Mouse (Mus musculus): ENCODE measurements around the gene Setd7. TPM values are rescaled to one million over a fixed set of nuclear protein-coding genes. Genes with fewer than 3 reads are reported as not detected.

Setd7 gene
- 2.6 and 2.7 TPM in 2 replicates for polyA plus RNA-seq (2015; fragmentation: Nextera tagmentation; extraction: Ambion mirVana)

DNA sequence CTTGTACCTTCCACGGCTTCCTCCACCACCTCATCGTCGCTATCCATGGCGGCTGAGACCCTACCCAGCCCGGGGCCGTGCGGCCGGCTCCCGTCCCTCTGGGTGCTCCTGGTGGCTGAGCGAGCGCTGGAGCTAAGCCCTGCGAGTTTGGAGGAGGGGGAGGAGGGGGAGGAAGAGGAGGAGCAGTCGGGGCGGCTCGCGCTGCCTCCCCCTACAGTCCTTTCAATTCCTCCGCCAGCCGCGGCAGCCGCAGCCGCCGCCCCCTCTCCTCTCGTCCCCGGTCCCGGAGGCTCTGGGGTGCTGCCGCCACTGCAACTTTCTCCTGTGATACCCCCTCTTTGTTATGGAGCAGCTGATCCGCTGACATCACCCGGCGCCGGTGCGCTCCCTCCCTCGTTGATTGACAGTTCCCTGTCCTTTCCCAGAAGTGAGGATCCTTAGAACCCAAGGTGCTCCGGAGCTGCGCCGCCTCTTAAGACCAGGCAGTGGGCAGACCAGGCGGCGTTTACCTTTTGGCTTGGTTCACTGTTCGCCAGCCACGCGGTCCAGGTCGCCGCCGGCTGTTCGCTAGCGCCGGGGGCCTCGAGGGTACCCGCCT lies at the start of gene Setd7:
Gene Setd7 (minus strand): TSS at position 369 of the 598 bp plus-strand sequence.
- ATAC-seq = peak; percentile 90
- H3K4me3 ChIP-seq (ENCODE audit: low read depth, low read length) = peak within 1 kb of the TSS; percentile 77
- peak within 1 kb of the TSS; percentile 90 for H3K9ac ChIP-seq (ENCODE audit: low read depth, low read length)
- WGBS = 1% methylated on average over 40 of the region's 48 CpGs
- no peaks in the 10 kb centered on the region for H3K27me3 ChIP-seq (ENCODE audit: control insufficient read depth, insufficient read depth, low read depth, low read length)
- H3K36me3 ChIP-seq (ENCODE audit: control insufficient read depth, insufficient read depth, low read length) = no peaks in the 10 kb centered on the region
- peak within 1 kb of the TSS; percentile 94 for H3K4me2 ChIP-seq (ENCODE audit: low read length)
- peaks cover 18% of the 10 kb centered on the region for H3K4me1 ChIP-seq (ENCODE audit: control insufficient read depth, insufficient read depth, low read length)
- H3K9me3 ChIP-seq (replicated peaks; ENCODE audit: control insufficient read depth, low read length, poor library complexity, severe bottlenecking) = no peaks in the 10 kb centered on the region
- peak within 1 kb of the TSS; percentile 93 for H3K27ac ChIP-seq (ENCODE audit: low read length)

DNA sequence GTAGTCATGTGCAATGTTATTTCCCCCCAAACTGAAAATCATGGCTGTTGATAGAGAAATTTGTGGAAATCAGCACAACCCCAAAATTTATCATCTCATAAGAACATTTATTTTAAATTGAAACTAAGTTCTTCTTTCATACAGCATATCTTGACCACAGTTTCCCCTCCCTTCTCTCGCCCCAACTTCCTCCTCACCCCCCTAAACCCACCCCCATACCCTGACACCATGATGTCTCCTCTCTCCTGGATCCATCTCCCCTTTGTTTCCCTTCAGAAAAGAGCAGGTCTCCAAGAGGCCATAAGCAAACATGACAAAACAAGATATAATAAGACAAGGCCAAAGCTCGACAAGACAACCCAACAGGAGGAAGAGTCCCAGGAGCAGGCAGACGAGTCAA lies 43.8 kb upstream of the Setd7 start:
- H3K4me1 ChIP-seq (ENCODE audit: control insufficient read depth, insufficient read depth, low read length) = no peaks in the 10 kb centered on the region
- no peak overlapping the region for H3K4me2 ChIP-seq (ENCODE audit: low read length)
- H3K9me3 ChIP-seq (replicated peaks; ENCODE audit: control insufficient read depth, low read length, poor library complexity, severe bottlenecking) = no peaks in the 10 kb centered on the region
- no peak overlapping the region for H3K4me3 ChIP-seq (ENCODE audit: low read depth, low read length)
- WGBS = 83% methylated on average over 3 of the region's 3 CpGs
- ATAC-seq = no peak
- no peaks in the 10 kb centered on the region for H3K36me3 ChIP-seq (ENCODE audit: control insufficient read depth, insufficient read depth, low read length)
- no peak overlapping the region for H3K9ac ChIP-seq (ENCODE audit: low read depth, low read length)
- no peaks in the 10 kb centered on the region for H3K27me3 ChIP-seq (ENCODE audit: control insufficient read depth, insufficient read depth, low read depth, low read length)
- H3K27ac ChIP-seq (ENCODE audit: low read length) = no peak overlapping the region

- no peaks in the 10 kb centered on the region for H3K27me3 ChIP-seq (ENCODE audit: control insufficient read depth, insufficient read depth, low read depth, low read length)
- H3K27ac ChIP-seq (ENCODE audit: low read length) = no peak overlapping the region
- H3K9ac ChIP-seq (ENCODE audit: low read depth, low read length) = no peak overlapping the region
- peak; percentile 66; the same call in 1 of the 2 replicates for ATAC-seq
- H3K4me1 ChIP-seq (ENCODE audit: control insufficient read depth, insufficient read depth, low read length) = no peaks in the 10 kb centered on the region
- H3K4me3 ChIP-seq (ENCODE audit: low read depth, low read length) = no peak overlapping the region
- H3K4me2 ChIP-seq (ENCODE audit: low read length) = peak overlapping the region; percentile 21; the same call in 1 of the 2 replicates
- WGBS = 62% methylated on average over 15 of the region's 15 CpGs
- H3K36me3 ChIP-seq (ENCODE audit: control insufficient read depth, insufficient read depth, low read length) = no peaks in the 10 kb centered on the region
- H3K9me3 ChIP-seq (replicated peaks; ENCODE audit: control insufficient read depth, low read length, poor library complexity, severe bottlenecking) = no peaks in the 10 kb centered on the region
Observed at GRCm38 (mm10) chr3:51603705-51604291, 43.1 kb upstream of the Setd7 start.

- H3K9me3 ChIP-seq (replicated peaks; ENCODE audit: control insufficient read depth, low read length, poor library complexity, severe bottlenecking) = no peaks in the 10 kb centered on the region
- 91% methylated on average over 2 of the region's 2 CpGs for WGBS
- no peaks in the 10 kb centered on the region for H3K27me3 ChIP-seq (ENCODE audit: control insufficient read depth, insufficient read depth, low read depth, low read length)
- no peak overlapping the region for H3K4me3 ChIP-seq (ENCODE audit: low read depth, low read length)
- H3K4me1 ChIP-seq (ENCODE audit: control insufficient read depth, insufficient read depth, low read length) = no peaks in the 10 kb centered on the region
- no peak overlapping the region for H3K27ac ChIP-seq (ENCODE audit: low read length)
- H3K36me3 ChIP-seq (ENCODE audit: control insufficient read depth, insufficient read depth, low read length) = no peaks in the 10 kb centered on the region
- no peak for ATAC-seq
- H3K4me2 ChIP-seq (ENCODE audit: low read length) = no peak overlapping the region
- H3K9ac ChIP-seq (ENCODE audit: low read depth, low read length) = no peak overlapping the region
Observed at GRCm38 (mm10) chr3:51601461-51601860, 40.8 kb upstream of the Setd7 start.

DNA sequence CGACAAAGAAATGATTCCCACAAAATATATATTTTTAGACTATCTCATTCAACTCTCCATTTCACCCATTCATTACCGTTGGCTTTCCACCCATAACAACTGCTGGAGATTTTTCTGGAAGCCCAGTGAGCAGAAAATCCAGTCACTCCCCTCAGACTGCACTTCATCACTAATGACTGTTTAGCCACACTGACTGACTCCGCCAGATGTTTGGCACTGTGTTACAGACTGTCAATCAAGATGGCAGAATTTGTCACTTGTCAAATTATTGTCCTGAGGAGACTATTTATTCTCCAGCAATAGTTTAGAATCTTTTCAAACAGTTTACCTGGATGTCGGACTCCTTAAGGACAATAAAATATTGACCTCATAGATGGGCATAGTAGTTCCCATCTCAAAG lies 40.0 kb upstream of the Setd7 start:
- H3K4me1 ChIP-seq (ENCODE audit: control insufficient read depth, insufficient read depth, low read length) = no peaks in the 10 kb centered on the region
- WGBS = 91% methylated on average over 4 of the region's 4 CpGs
- H3K9me3 ChIP-seq (replicated peaks; ENCODE audit: control insufficient read depth, low read length, poor library complexity, severe bottlenecking) = no peaks in the 10 kb centered on the region
- H3K9ac ChIP-seq (ENCODE audit: low read depth, low read length) = no peak overlapping the region
- H3K36me3 ChIP-seq (ENCODE audit: control insufficient read depth, insufficient read depth, low read length) = no peaks in the 10 kb centered on the region
- no peaks in the 10 kb centered on the region for H3K27me3 ChIP-seq (ENCODE audit: control insufficient read depth, insufficient read depth, low read depth, low read length)
- no peak overlapping the region for H3K27ac ChIP-seq (ENCODE audit: low read length)
- no peak overlapping the region for H3K4me2 ChIP-seq (ENCODE audit: low read length)
- no peak overlapping the region for H3K4me3 ChIP-seq (ENCODE audit: low read depth, low read length)
- no peak for ATAC-seq

DNA sequence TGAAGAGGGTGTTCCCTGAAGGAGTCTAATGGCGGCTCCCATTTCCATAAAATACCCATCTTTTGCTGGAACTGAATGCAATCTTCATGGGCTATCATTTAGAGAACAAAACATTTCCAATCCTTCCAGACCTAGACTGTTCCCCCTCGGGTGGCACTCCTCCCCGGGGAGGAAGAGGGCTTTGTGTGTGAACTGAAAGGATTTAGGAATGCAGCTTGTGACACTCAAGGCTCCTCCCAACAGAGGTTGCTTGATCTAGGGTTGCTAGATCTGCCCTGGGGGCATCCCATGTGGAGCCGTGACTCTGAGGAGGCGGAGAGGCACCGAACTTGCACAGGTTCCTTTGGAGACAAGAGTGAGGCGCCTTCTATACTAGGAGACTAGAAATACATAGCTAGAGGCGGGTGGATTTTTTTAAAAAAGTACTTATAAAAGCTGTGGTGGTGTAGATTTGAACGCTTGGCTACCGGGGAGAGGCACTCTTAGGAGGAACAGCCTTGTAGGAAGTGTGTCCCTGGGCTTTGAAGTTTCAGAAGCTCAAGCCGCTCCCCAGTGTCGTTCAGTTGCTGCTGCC lies 38.5 kb upstream of the Setd7 start:
- ATAC-seq = no peak
- H3K36me3 ChIP-seq (ENCODE audit: control insufficient read depth, insufficient read depth, low read length) = no peaks in the 10 kb centered on the region
- no peak overlapping the region for H3K4me2 ChIP-seq (ENCODE audit: low read length)
- no peaks in the 10 kb centered on the region for H3K27me3 ChIP-seq (ENCODE audit: control insufficient read depth, insufficient read depth, low read depth, low read length)
- H3K9me3 ChIP-seq (replicated peaks; ENCODE audit: control insufficient read depth, low read length, poor library complexity, severe bottlenecking) = no peaks in the 10 kb centered on the region
- no peak overlapping the region; the same call in 1 of the 2 replicates for H3K27ac ChIP-seq (ENCODE audit: low read length)
- 61% methylated on average over 12 of the region's 12 CpGs for WGBS
- no peak overlapping the region for H3K9ac ChIP-seq (ENCODE audit: low read depth, low read length)
- H3K4me1 ChIP-seq (ENCODE audit: control insufficient read depth, insufficient read depth, low read length) = no peaks in the 10 kb centered on the region
- H3K4me3 ChIP-seq (ENCODE audit: low read depth, low read length) = no peak overlapping the region

- Histone ChIP-seq H3K4me3 (ENCODE audit: low read depth, low read length) (no peak overlapping the region), H3K9me3 (replicated peaks; ENCODE audit: control insufficient read depth, low read length, poor library complexity, severe bottlenecking) (no peaks in the 10 kb centered on the region), H3K27me3 (ENCODE audit: control insufficient read depth, insufficient read depth, low read depth, low read length) (no peaks in the 10 kb centered on the region), H3K36me3 (ENCODE audit: control insufficient read depth, insufficient read depth, low read length) (no peaks in the 10 kb centered on the region), H3K4me2 (ENCODE audit: low read length) (no peak overlapping the region), H3K27ac (ENCODE audit: low read length) (no peak overlapping the region), H3K9ac (ENCODE audit: low read depth, low read length) (no peak overlapping the region), H3K4me1 (ENCODE audit: control insufficient read depth, insufficient read depth, low read length) (peaks cover 3% of the 10 kb centered on the region; the same call in 1 of the 2 replicates)
- 72% methylated on average over 2 of the region's 2 CpGs for whole genome bisulfite sequencing
- ATAC-seq = no peak
Observed at GRCm38 (mm10) chr3:51596538-51596937, 35.9 kb upstream of the Setd7 start.

GRCm38 (mm10) chr3:51593506-51593905 lies 32.8 kb upstream of the Setd7 start:
- Histone ChIP-seq H3K4me1 (ENCODE audit: control insufficient read depth, insufficient read depth, low read length) (peaks cover 13% of the 10 kb centered on the region), H3K4me2 (ENCODE audit: low read length) (no peak overlapping the region), H3K27ac (ENCODE audit: low read length) (no peak overlapping the region), H3K4me3 (ENCODE audit: low read depth, low read length) (no peak overlapping the region), H3K36me3 (ENCODE audit: control insufficient read depth, insufficient read depth, low read length) (no peaks in the 10 kb centered on the region), H3K27me3 (ENCODE audit: control insufficient read depth, insufficient read depth, low read depth, low read length) (no peaks in the 10 kb centered on the region), H3K9me3 (replicated peaks; ENCODE audit: control insufficient read depth, low read length, poor library complexity, severe bottlenecking) (no peaks in the 10 kb centered on the region), H3K9ac (ENCODE audit: low read depth, low read length) (no peak overlapping the region)
- 89% methylated on average over 1 of the region's 1 CpGs for WGBS
- ATAC-seq = no peak

- WGBS = 90% methylated on average over 6 of the region's 6 CpGs
- Histone ChIP-seq H3K4me3 (ENCODE audit: low read depth, low read length) (no peak overlapping the region), H3K27me3 (ENCODE audit: control insufficient read depth, insufficient read depth, low read depth, low read length) (no peaks in the 10 kb centered on the region), H3K4me1 (ENCODE audit: control insufficient read depth, insufficient read depth, low read length) (peaks cover 13% of the 10 kb centered on the region), H3K9ac (ENCODE audit: low read depth, low read length) (no peak overlapping the region), H3K36me3 (ENCODE audit: control insufficient read depth, insufficient read depth, low read length) (no peaks in the 10 kb centered on the region), H3K27ac (ENCODE audit: low read length) (no peak overlapping the region), H3K4me2 (ENCODE audit: low read length) (no peak overlapping the region), H3K9me3 (replicated peaks; ENCODE audit: control insufficient read depth, low read length, poor library complexity, severe bottlenecking) (no peaks in the 10 kb centered on the region)
- no peak for ATAC-seq
Observed at GRCm38 (mm10) chr3:51591591-51591990, 30.9 kb upstream of the Setd7 start.

Measured in midbrain, embryonic 16.5 days (tissue).